Mouse (Mus musculus) yolk sac, embryonic 10.5 days (tissue): Measurements from ENCODE around the gene Irx6.

Source experiments
- DNase-seq: peaks from one replicate; pipeline ENCODE4 v3.0.0-alpha.2; 2017; ENCODE audit warnings: low spot score

Irx6 gene

GRCm38 (mm10) chr8:92721936-92722321 lies 47.8 kb downstream of the Irx6 start:
- DNase-seq, result no peak

- no peak for DNase-seq
Observed at GRCm38 (mm10) chr8:92723320-92723719, 49.2 kb downstream of the Irx6 start.

GRCm38 (mm10) chr8:92723947-92724346 lies 49.9 kb downstream of the Irx6 start:
- no peak for DNase-seq

GRCm38 (mm10) chr8:92724359-92724758 lies 50.3 kb downstream of the Irx6 start:
- no peak for DNase-seq
